ENCODE assay signal across 12 mouse cellular contexts in the genomic region with DNA sequence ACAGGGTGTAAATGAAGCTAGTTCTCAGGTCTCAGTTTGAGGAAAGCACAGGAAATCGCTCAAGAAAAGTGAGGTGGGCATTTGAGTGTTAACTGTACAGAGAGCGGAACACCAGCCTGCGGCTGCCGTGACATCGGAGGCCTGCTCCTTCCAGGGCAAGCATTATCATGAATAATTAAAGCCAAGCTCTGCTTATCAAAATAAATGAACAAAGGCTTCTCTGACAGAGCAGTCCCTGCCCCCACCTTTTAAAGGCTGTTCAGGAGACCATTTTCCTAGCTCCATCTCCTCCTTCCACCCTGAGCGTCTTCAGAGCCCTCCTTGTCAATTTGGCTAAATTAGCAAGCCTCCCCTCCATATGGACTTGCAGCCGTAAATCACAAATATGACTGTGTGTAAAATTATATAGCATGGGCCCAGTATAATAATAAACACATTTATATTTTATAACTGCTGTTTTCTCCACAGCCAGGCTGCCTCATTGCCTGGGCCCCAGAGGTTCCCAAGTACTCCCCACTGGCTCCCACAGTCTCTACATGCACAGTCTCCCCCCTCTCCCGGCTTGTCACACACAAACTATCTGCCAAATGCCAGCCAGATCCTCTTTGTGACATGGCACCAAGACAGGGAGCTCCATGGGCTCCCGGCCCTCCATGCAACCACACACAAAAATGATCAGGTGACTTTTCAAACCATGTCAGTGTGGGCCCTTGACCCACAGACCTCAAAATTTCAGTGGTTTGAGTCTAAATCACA.
DNase-seq lines count a peak whose midpoint lies in the region; ATAC-seq lines count a peak whose summit lies in the region.
"Had no signal": no experiment of that assay in that cellular context is flagged by ENCODE, and none has a peak within 500 bp of the region (broad histone marks: within the 10 kb centered on the region; RNA-seq: fewer than 3 reads in every experiment).

No protein-coding gene starts in this region.

- peaks cover 14% of the 10 kb centered on the region for H3K4me1 ChIP-seq in heart, embryonic 15.5 days (replicated peaks)
- peaks cover 38% of the 10 kb centered on the region for H3K4me1 ChIP-seq in forebrain, embryonic 10.5 days
- H3K4me1 ChIP-seq in midbrain, embryonic 10.5 days: peaks cover 57% of the 10 kb centered on the region

- H3K4me2 ChIP-seq in heart, embryonic 15.5 days: no peak overlapping the region
- H3K4me2 ChIP-seq: limb, embryonic 15.5 days had no signal

- H3K4me3 ChIP-seq in heart, embryonic 15.5 days: no peak overlapping the region
- no peak overlapping the region for H3K4me3 ChIP-seq in forebrain, embryonic 10.5 days
- H3K4me3 ChIP-seq in midbrain, embryonic 10.5 days: no peak overlapping the region
- H3K4me3 ChIP-seq: limb, embryonic 15.5 days had no signal

- H3K36me3 ChIP-seq in heart, embryonic 15.5 days: peaks cover 8% of the 10 kb centered on the region
- peaks cover 6% of the 10 kb centered on the region for H3K36me3 ChIP-seq in forebrain, embryonic 10.5 days (replicated peaks)
- 0 out of 2 replicates have a peak, but pooled peaks cover 6% of the 10 kb centered on the region for H3K36me3 ChIP-seq in midbrain, embryonic 10.5 days
- H3K36me3 ChIP-seq: limb, embryonic 15.5 days had no signal

- H3K9me3 ChIP-seq in heart, embryonic 15.5 days (replicated peaks): no peaks in the 10 kb centered on the region
- H3K9me3 ChIP-seq in forebrain, embryonic 10.5 days: no peaks in the 10 kb centered on the region
- no peaks in the 10 kb centered on the region for H3K9me3 ChIP-seq in midbrain, embryonic 10.5 days (replicated peaks)
- H3K9me3 ChIP-seq: limb, embryonic 15.5 days had no signal

- DNase-seq in heart, adult 9 months (ENCODE audit: low spot score in 2 of 2): no peak
- DNase-seq in brain, adult 2 months (ENCODE audit: low read depth, low spot score): peak; percentile 60
- DNase-seq in forebrain, embryonic 10.5 days (ENCODE audit: extremely low spot score, low spot score): no peak
- DNase-seq in midbrain, embryonic 10.5 days (ENCODE audit: low spot score): no peak
- no peak for DNase-seq in thymus, postnatal 25 days
- DNase-seq in layer of hippocampus, adult 11-12 months (ENCODE audit: low spot score): no peak
- DNase-seq in spleen, postnatal 4 days (ENCODE audit: low spot score in 2 of 2): no peak
- DNase-seq: adrenal gland, postnatal 10 days; right cerebral cortex, postnatal 14 days; thymus, postnatal 36 days had no signal

- H3K27ac ChIP-seq in heart, embryonic 15.5 days: no peak overlapping the region
- peak overlapping the region; percentile 77 for H3K27ac ChIP-seq in forebrain, embryonic 10.5 days
- peak overlapping the region; percentile 65 for H3K27ac ChIP-seq in midbrain, embryonic 10.5 days (replicated peaks)
- H3K27ac ChIP-seq: limb, embryonic 15.5 days had no signal

- 48% methylated on average over 9 of the region's 9 CpGs for WGBS in heart, embryonic 15.5 days
- 66% methylated on average over 9 of the region's 9 CpGs for WGBS in forebrain, embryonic 10.5 days
- 72% methylated on average over 9 of the region's 9 CpGs for WGBS in midbrain, embryonic 10.5 days

- H3K27me3 ChIP-seq in heart, embryonic 15.5 days: no peaks in the 10 kb centered on the region
- no peaks in the 10 kb centered on the region for H3K27me3 ChIP-seq in forebrain, embryonic 10.5 days (ENCODE audit: poor library complexity, severe bottlenecking)
- H3K27me3 ChIP-seq in midbrain, embryonic 10.5 days (ENCODE audit: low read depth, poor library complexity, severe bottlenecking): peaks cover 9% of the 10 kb centered on the region; the same call in 1 of the 2 replicates
- H3K27me3 ChIP-seq: limb, embryonic 15.5 days had no signal

- ATAC-seq in heart, embryonic 15.5 days (replicated peaks; ENCODE audit: insufficient number of reproducible peaks, insufficient read depth, low FRiP score, low read depth): 0 out of 2 replicates have a peak, but pooled peaks have one; percentile 27

- no peak overlapping the region for H3K9ac ChIP-seq in heart, embryonic 15.5 days
- H3K9ac ChIP-seq: limb, embryonic 15.5 days had no signal
